Mouse (Mus musculus) liver (tissue): ENCODE measurements at regions not wholly inside any gene's neighbourhood (a gene's known extent, or its start where the extent isn't known, plus 50 kb on each side); places are given as distances from the start of the nearest gene placed in this dataset.

Experiments
- DNase-seq: peaks from one replicate; pipeline ENCODE4 v3.0.0-alpha.2; 2020; ENCODE audit warnings: mixed read lengths

DNA sequence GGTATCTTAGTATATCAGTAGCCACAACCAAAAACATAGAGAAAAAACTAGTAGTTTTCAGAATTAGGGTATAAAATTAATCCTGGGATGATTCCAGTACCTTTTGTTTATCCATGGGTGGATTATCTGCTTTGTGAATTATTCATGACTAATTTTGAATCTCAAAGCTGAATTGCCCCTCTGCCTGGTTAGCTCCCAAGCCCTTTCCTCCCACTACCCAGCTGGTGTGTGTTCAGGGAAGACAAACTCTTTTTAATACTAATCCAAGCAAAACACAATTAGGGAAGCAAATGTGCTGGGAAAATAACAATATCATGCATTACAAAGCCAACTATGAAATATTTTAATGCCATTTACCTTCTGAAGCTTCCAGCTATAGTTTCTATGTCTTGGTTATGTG, 347.4 kb downstream of the Gm43517 start:
- DNase-seq, result no peak

- no peak for DNase-seq
Measured at GRCm38 (mm10) chr12:49737100-49737499, 352.1 kb downstream of the Gm43517 start.

GRCm38 (mm10) chr12:49739960-49740740, 355.2 kb downstream of the Gm43517 start:
- no peak for DNase-seq

- no peak for DNase-seq
Measured at GRCm38 (mm10) chr12:49743402-49743801, 358.4 kb downstream of the Gm43517 start.

GRCm38 (mm10) chr12:49747081-49747480, 362.1 kb downstream of the Gm43517 start:
- no peak for DNase-seq

- DNase-seq, result no peak
Measured at GRCm38 (mm10) chr12:49758391-49758790, 373.4 kb downstream of the Gm43517 start.

GRCm38 (mm10) chr12:49764541-49764940, 379.6 kb downstream of the Gm43517 start:
- no peak for DNase-seq

DNA sequence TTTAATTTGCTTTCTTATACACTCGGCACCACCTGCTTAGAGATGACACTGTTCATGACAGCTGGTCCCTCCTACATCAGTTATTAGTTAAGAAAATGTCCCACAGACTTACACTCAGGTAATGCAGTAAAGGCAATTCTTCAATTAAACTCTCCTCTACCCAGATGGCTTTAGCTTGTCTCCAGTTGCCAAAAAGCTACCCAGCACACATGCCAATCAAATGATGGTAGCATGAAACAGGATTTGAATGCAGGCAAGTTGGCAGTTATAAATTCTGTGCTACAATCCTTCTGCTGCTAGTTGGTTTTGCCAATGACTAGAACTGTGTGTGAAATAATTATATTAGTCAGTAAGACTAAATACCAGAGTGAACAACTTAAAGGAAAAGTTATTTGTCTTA, 423.4 kb downstream of the Gm43517 start:
- no peak for DNase-seq

- DNase-seq, result no peak
Measured at GRCm38 (mm10) chr12:49814653-49815052, 429.7 kb downstream of the Gm43517 start.

GRCm38 (mm10) chr12:49827769-49828168, 442.8 kb downstream of the Gm43517 start:
- DNase-seq, result no peak

DNA sequence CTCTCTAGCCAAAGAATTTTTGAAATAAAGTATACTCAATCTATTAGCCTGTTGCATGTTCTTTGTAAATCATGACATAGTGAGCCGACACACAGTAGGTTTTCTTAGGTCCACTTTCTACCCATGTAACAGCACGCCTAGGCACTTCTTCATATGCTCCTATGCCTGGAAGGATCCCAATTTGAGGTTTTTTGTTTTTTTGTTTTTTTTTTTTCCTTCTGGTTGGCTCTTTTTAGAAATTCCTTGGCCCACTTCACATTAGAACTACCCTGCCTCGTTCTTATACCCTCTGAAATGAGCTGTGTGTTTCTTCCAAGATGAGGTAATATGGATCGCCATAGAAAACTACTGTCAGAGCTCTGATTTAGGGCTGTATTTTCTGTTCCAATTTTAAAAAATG, 443.6 kb downstream of the Gm43517 start:
- DNase-seq, result no peak

DNA sequence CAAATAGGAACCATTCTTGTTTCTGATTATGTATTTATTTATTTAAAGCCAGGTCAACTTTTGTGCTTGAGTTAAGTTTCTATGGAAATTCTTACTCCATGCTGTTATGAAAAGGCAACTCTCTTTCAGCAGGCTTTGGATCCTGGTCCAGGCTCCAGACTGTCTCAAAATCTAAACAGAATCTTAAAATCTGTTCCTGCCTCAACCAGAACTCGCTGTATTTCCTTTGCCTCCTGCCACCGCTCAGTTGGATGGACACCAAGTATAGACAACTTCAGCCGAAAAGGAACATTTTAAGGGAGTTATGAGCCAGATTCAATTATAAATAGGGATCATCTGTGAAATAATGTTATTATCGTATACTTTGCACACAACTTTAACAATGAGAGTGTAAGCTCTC, 445.7 kb downstream of the Gm43517 start:
- DNase-seq, result no peak

GRCm38 (mm10) chr12:49832118-49832847, 447.3 kb downstream of the Gm43517 start:
- no peak for DNase-seq

- DNase-seq, result no peak
Measured at GRCm38 (mm10) chr12:49836282-49837070, 451.5 kb downstream of the Gm43517 start.

DNA sequence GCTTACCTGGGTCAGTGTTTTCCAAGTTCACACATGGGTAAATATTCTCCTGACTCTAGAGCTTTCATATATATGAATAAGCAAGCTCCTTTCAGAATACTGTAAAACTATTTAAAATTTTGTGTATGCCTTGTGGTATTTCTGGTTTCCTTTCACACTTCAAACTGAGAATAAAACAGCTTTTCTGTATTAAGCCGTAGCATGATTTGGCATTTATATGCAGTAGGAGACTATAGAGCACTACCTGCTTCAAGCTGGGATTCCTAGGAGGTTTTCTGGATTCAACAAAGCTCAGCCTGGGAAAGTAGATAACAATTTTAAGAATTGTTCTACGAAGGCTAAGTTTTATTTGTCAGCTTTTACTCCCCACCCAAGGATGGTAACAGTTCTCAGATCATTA, 500.5 kb downstream of the Gm43517 start:
- DNase-seq, result no peak

DNA sequence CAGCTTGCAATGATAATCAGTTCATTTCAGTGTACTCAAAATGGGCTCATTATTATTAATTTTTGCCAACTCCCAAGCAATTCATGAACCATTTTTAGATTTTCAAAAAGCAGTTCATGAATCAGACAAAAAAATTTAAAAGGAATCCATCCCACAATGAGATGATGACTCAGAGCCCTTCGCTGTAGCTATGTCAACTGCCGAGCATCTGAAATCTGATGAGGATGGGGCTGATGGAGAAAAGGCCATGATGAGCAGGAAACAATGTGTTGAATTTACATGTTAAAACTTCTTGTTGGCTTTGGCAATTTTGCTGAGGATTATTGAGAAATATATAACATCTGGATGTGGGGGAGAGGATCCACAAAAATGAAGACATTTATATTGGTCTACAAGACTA, 502.3 kb downstream of the Gm43517 start:
- DNase-seq, result no peak

GRCm38 (mm10) chr12:49897768-49898167, 512.8 kb downstream of the Gm43517 start:
- DNase-seq, result no peak

GRCm38 (mm10) chr12:49915691-49916090, 530.7 kb downstream of the Gm43517 start:
- DNase-seq, result no peak

DNA sequence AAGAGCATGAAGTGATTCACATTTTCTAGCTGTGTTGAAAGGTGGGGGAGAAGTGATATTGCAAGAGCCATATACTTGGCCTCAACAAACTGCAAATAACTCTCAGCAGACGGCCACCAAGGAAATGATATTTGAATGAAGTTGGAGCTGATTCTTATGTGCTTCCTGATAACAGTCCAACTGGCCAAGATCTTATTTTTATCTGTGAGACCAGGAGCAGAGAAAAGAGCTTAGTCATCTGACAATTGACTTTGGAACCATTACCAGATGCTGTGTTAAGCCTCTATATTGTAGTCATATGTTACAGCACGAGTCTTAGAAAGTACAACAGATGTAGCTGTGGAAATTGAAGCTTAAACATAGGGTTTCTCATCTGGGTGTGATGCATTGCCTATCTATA, 536.6 kb downstream of the Gm43517 start:
- DNase-seq, result no peak

GRCm38 (mm10) chr12:49940818-49941217, 555.8 kb downstream of the Gm43517 start:
- DNase-seq, result no peak

DNA sequence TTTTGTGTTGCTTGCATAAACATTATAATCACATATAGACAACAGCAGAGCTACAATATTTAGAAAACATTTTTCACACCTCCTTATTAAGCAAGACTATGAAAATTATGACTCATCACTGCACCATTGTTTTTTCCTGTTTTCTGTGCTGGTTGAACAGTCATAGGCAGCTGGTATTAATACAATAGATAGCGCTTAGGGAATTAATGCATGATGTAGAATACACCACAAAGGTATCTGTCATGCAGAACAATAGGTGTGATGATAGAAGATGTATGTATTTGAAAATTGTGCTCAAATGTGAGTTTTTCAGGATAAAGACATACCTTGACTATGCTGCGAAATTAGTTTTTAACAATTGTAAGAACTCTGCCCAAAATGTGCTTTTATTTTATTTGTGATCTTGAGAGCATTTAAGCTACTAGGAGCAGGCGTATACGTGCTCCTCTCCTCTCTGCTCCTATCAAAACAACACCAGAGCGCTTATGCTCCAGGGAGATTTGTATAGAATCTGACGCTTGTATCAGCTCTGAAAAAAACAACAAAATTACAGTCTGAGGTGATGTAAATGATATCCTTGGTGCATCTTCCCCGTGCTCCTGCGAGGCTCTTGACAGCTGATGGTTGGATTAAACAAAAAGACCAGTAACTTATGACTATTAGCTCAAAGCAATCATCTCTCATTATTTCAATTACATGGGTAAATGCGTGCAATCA, 560.1 kb downstream of the Gm43517 start:
- no peak for DNase-seq

- DNase-seq, result no peak
Measured at GRCm38 (mm10) chr12:49945628-49946220, 560.8 kb downstream of the Gm43517 start.
